Mouse (Mus musculus): ENCODE results near the gene Sh3bp1. TPM values are rescaled to one million over a fixed set of nuclear protein-coding genes. Genes with fewer than 3 reads are reported as not detected.
"Not testable (repeated sequence)": the region's sequence is repeated elsewhere in the genome, so short reads cannot be mapped to it uniquely, and the experiment has no call there.

Gene Sh3bp1
- polyA plus RNA-seq, 1 experiment from 2014 or later, result 55.2 TPM

DNA sequence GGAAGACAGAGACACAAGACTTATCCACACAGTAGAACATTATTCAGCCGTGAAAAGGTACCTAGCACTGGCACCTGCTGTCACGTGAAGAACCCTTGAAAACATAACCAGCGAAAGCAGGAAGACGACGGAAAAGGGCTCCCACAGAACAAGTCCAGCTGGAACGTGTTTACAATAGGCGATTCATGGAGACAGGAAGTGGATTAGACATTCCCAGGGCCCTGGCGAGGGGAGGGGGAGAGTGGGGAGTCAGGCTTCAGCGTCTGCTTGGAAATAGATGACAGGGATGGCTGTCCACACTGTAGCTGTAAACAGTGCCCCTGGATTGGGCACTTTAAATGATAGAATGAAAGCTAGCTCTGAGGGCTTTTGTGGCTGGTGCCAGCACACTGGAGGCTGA is 31.2 kb upstream of the Sh3bp1 start:
- H3K27me3 ChIP-seq, result no peaks in the 10 kb centered on the region
- no peaks in the 10 kb centered on the region for H3K36me3 ChIP-seq
- peak overlapping the region; percentile 54 for H3K27ac ChIP-seq
- ATAC-seq (ENCODE audit: insufficient number of reproducible peaks, low FRiP score, low TSS enrichment, low read depth), result no peak
- H3K4me3 ChIP-seq, result no peak overlapping the region
- peaks cover 15% of the 10 kb centered on the region for H3K4me1 ChIP-seq
- WGBS, result 14% methylated on average over 9 of the region's 9 CpGs
- H3K9me3 ChIP-seq, result no peaks in the 10 kb centered on the region
- H3K9ac ChIP-seq, result no peak overlapping the region
- H3K4me2 ChIP-seq, result no peak overlapping the region

DNA sequence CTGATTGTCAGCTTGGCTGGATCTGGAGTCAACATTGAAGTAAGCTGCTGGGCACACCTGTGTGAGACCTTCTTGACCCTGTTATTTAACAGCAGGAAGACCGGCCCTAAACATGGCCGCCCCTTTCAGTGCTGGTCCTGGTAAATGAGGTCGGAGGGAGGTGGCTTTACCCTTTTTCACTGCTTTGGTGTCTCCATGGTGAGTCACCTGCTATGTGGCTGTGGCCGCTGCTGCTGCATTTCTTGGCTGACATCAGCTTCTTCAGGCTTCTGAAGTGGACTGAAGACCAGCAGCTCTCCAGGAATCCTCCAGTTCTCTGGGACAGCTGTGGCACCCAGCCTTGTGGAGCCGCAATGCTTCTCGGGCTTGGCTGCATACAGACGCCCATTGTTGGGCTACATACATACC is 30.7 kb upstream of the Sh3bp1 start:
- Histone ChIP-seq H3K27ac (peak overlapping the region; percentile 54), H3K27me3 (no peaks in the 10 kb centered on the region), H3K36me3 (no peaks in the 10 kb centered on the region), H3K4me1 (peaks cover 12% of the 10 kb centered on the region), H3K9me3 (no peaks in the 10 kb centered on the region), H3K9ac (no peak overlapping the region), H3K4me2 (no peak overlapping the region), H3K4me3 (no peak overlapping the region)
- ATAC-seq (ENCODE audit: insufficient number of reproducible peaks, low FRiP score, low TSS enrichment, low read depth), result no peak
- 58% methylated on average over 7 of the region's 7 CpGs for WGBS

DNA sequence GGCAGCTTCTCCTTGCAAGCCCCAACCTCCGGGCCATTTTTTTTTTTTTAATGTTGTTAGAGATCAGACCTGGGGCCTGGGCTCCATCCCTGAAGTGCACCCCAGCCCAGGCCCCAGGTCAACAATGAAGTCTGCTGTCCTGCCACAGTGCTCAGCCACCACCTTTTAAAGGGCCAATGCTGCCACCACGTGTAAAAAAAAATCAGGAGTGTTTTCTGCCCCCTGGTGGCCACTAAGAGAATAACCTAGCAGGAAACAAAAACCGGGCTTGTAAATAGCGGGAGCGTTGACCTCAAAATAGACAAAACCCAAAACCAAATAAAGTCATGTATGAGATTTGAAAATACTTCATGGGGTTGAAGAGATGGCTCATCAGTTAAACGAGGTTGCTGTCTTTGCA is 29.8 kb upstream of the Sh3bp1 start:
- no peak overlapping the region for H3K27ac ChIP-seq
- no peaks in the 10 kb centered on the region for H3K9me3 ChIP-seq
- no peaks in the 10 kb centered on the region for H3K36me3 ChIP-seq
- H3K4me1 ChIP-seq, result peaks cover 10% of the 10 kb centered on the region
- 26% methylated on average over 6 of the region's 6 CpGs for WGBS
- no peak overlapping the region for H3K9ac ChIP-seq
- no peaks in the 10 kb centered on the region for H3K27me3 ChIP-seq
- ATAC-seq (ENCODE audit: insufficient number of reproducible peaks, low FRiP score, low TSS enrichment, low read depth), result no peak
- H3K4me2 ChIP-seq, result no peak overlapping the region
- no peak overlapping the region for H3K4me3 ChIP-seq

GRCm38 (mm10) chr15:78872021-78872608 is 27.5 kb upstream of the Sh3bp1 start:
- Histone ChIP-seq H3K27me3 (no peaks in the 10 kb centered on the region), H3K4me3 (no peak overlapping the region), H3K36me3 (no peaks in the 10 kb centered on the region), H3K9me3 (no peaks in the 10 kb centered on the region), H3K27ac (no peak overlapping the region), H3K4me1 (peaks cover 27% of the 10 kb centered on the region), H3K9ac (no peak overlapping the region), H3K4me2 (no peak overlapping the region)
- 49% methylated on average over 5 of the region's 5 CpGs for WGBS
- ATAC-seq (ENCODE audit: insufficient number of reproducible peaks, low FRiP score, low TSS enrichment, low read depth), result no peak

DNA sequence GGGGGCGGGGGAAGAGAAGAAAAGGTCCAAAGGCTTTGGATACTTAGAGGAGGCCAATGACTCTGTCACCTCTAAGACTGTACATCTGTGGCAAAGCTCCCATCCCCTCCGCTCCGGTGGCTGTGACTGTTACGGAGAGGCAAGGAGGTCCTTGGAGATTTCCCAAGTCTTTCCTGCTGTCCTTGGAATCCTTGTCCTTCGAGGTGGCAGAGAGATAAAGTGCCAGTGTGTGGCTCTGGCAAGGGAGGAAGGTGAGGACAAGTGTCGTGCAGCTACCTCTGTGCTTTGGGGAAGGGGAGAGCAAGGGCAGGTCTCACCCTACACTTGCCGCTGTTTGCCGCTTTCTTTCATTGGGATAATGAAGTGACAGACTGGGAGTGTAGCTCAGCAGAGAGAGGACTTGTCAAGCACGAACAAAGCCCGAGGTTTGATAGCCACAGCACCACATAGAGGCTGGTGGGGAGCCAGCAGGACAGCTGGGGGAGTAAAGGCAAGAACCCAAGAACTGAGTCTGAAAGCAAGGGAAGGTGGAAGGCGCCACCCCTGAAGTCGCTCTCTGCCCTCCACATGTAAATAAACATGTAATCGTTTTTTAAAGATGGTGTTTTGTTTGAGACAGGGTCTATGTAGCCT is 25.6 kb upstream of the Sh3bp1 start:
- Histone ChIP-seq H3K27ac (no peak overlapping the region), H3K9ac (no peak overlapping the region), H3K9me3 (no peaks in the 10 kb centered on the region), H3K4me1 (peaks cover 26% of the 10 kb centered on the region), H3K4me3 (no peak overlapping the region), H3K4me2 (no peak overlapping the region), H3K27me3 (no peaks in the 10 kb centered on the region), H3K36me3 (no peaks in the 10 kb centered on the region)
- no peak for ATAC-seq (ENCODE audit: insufficient number of reproducible peaks, low FRiP score, low TSS enrichment, low read depth)
- 62% methylated on average over 13 of the region's 13 CpGs for WGBS

- WGBS, result 74% methylated on average over 8 of the region's 8 CpGs
- H3K4me2 ChIP-seq, result no peak overlapping the region
- peaks cover 35% of the 10 kb centered on the region for H3K4me1 ChIP-seq
- no peaks in the 10 kb centered on the region for H3K27me3 ChIP-seq
- no peaks in the 10 kb centered on the region for H3K9me3 ChIP-seq
- H3K4me3 ChIP-seq, result no peak overlapping the region
- ATAC-seq (ENCODE audit: insufficient number of reproducible peaks, low FRiP score, low TSS enrichment, low read depth), result no peak
- H3K27ac ChIP-seq, result peak overlapping the region; percentile 100
- H3K9ac ChIP-seq, result no peak overlapping the region
- H3K36me3 ChIP-seq, result peaks cover 2% of the 10 kb centered on the region
Measured at GRCm38 (mm10) chr15:78874989-78875388, 24.6 kb upstream of the Sh3bp1 start.

GRCm38 (mm10) chr15:78875537-78875936 is 24.0 kb upstream of the Sh3bp1 start:
- 64% methylated on average over 5 of the region's 5 CpGs for WGBS
- H3K4me1 ChIP-seq, result peaks cover 41% of the 10 kb centered on the region
- peak overlapping the region; percentile 68; the same call in 1 of the 2 replicates for H3K4me2 ChIP-seq
- H3K36me3 ChIP-seq, result peaks cover 7% of the 10 kb centered on the region
- H3K9me3 ChIP-seq, result no peaks in the 10 kb centered on the region
- peak overlapping the region; percentile 100 for H3K27ac ChIP-seq
- no peak overlapping the region for H3K4me3 ChIP-seq
- no peak overlapping the region for H3K9ac ChIP-seq
- H3K27me3 ChIP-seq, result no peaks in the 10 kb centered on the region
- ATAC-seq (ENCODE audit: insufficient number of reproducible peaks, low FRiP score, low TSS enrichment, low read depth), result no peak

- Histone ChIP-seq H3K27me3 (no peaks in the 10 kb centered on the region), H3K36me3 (peaks cover 15% of the 10 kb centered on the region), H3K4me3 (peak overlapping the region; percentile 73), H3K9ac (peak overlapping the region; percentile 76), H3K4me2 (peak overlapping the region; percentile 68), H3K9me3 (no peaks in the 10 kb centered on the region), H3K4me1 (peaks cover 41% of the 10 kb centered on the region), H3K27ac (peak overlapping the region; percentile 100)
- 2% methylated on average over 17 of the region's 17 CpGs for WGBS
- ATAC-seq (ENCODE audit: insufficient number of reproducible peaks, low FRiP score, low TSS enrichment, low read depth), result no peak
Measured at GRCm38 (mm10) chr15:78876258-78876696, 23.3 kb upstream of the Sh3bp1 start.

- Histone ChIP-seq H3K9me3 (no peaks in the 10 kb centered on the region), H3K36me3 (peaks cover 24% of the 10 kb centered on the region), H3K4me1 (peaks cover 41% of the 10 kb centered on the region), H3K27ac (peak within 1 kb of the TSS; percentile 100), H3K9ac (peak within 1 kb of the TSS; percentile 76), H3K27me3 (no peaks in the 10 kb centered on the region), H3K4me3 (peak within 1 kb of the TSS; percentile 73), H3K4me2 (peak within 1 kb of the TSS; percentile 68)
- peak; percentile 87 for ATAC-seq (ENCODE audit: insufficient number of reproducible peaks, low FRiP score, low TSS enrichment, low read depth)
- WGBS, result under 1% methylated on average over 81 of the region's 95 CpGs
Measured at GRCm38 (mm10) chr15:78876991-78877809, 22.4 kb upstream of the Sh3bp1 start, which contains the start of gene Gga1. Gene Gga1, plus strand, starts transcription at chr15:78877190.

DNA sequence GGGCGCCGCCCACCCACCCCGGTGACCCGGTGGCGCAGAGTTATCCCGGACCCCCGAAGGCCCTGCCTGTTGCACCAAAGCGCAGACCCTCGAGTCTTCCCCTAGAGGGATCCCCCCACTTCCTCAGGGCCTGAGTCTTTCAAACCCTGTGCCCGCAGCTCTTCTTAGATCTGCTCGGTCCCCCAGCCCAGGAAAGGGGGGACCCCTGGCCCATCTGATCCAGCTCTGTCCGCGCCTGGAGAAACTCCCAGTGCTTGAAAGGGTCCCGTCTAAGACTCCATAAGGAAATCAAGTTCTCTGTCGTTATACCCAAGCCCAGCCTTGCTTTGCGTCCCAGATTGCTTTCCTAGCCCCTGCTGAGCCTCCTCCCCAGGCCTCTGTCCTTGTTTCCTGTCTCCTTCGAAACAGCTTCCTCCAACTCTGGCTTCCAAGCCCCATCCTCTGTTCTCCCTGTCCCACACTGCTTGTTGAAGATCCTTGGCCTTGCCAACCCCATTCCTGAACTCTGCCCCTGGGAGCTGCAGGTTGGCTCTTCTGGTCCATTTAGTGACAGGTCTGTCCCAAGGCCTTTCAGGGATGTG is 21.7 kb upstream of the Sh3bp1 start:
- H3K4me2 ChIP-seq, result peak overlapping the region; percentile 68
- under 1% methylated on average over 17 of the region's 17 CpGs for WGBS
- H3K36me3 ChIP-seq, result peaks cover 30% of the 10 kb centered on the region
- no peaks in the 10 kb centered on the region for H3K9me3 ChIP-seq
- peak overlapping the region; percentile 73 for H3K4me3 ChIP-seq
- ATAC-seq (ENCODE audit: insufficient number of reproducible peaks, low FRiP score, low TSS enrichment, low read depth), result no peak
- H3K9ac ChIP-seq, result peak overlapping the region; percentile 76
- no peaks in the 10 kb centered on the region for H3K27me3 ChIP-seq
- H3K27ac ChIP-seq, result peak overlapping the region; percentile 100
- peaks cover 41% of the 10 kb centered on the region for H3K4me1 ChIP-seq

- H3K9ac ChIP-seq; H3K4me3 ChIP-seq; H3K9me3 ChIP-seq; H3K27me3 ChIP-seq; ATAC-seq (ENCODE audit: insufficient number of reproducible peaks, low FRiP score, low TSS enrichment, low read depth): not testable (repeated sequence)
- Histone ChIP-seq H3K36me3 (peaks cover 41% of the 10 kb centered on the region), H3K4me1 (peaks cover 41% of the 10 kb centered on the region), H3K4me2 (peak overlapping the region; percentile 10; the same call in 1 of the 2 replicates), H3K27ac (peak overlapping the region; percentile 75)
- 21% methylated on average over 7 of the region's 7 CpGs for WGBS
Measured at GRCm38 (mm10) chr15:78878792-78879516, 20.6 kb upstream of the Sh3bp1 start.
